Mouse (Mus musculus): ENCODE data around the gene Sod3. TPM values are rescaled to one million over a fixed set of nuclear protein-coding genes. Genes with fewer than 3 reads are reported as not detected.
A peak's percentile ranks its signal among the peaks of the same experiment; 100 is the strongest.

Sod3 gene
- polyA plus RNA-seq, 1 experiment from 2014 or later, result 0.39 TPM

DNA sequence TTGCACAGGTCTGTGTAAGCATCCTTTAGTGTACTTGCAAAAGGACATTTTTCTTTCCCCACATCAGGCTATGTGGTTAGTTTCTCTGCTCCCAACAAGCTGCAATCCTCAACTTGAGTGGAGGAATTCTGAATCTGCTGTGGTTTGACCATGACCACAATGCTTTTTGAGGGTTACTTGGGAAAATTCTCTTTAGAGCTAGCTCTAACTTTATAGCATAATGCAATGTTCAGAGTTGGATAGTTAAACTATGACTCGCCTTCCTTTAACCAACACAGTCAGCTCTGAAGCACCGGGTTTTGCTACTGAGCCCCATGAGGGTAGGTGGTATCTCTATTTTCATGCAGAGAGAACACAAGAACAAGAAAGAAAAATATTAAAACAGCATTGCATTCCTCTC is 12.0 kb upstream of the Sod3 start:
- no peak for ATAC-seq (ENCODE audit: insufficient number of reproducible peaks, insufficient read depth, low FRiP score, low read depth)
- no peak overlapping the region for H3K9ac ChIP-seq (ENCODE audit: low read length)
- no peak overlapping the region for H3K4me3 ChIP-seq (ENCODE audit: control insufficient read depth in 1 of 2, insufficient read depth in 1 of 2, low read depth in 1 of 2, low read length in 2 of 2)
- 80% methylated on average over 2 of the region's 2 CpGs for WGBS
- H3K4me1 ChIP-seq (ENCODE audit: control insufficient read depth in 2 of 2, insufficient read depth in 2 of 2, low read length in 2 of 2), result no peaks in the 10 kb centered on the region
- H3K27ac ChIP-seq (replicated peaks in 1 of 2; ENCODE audit: control insufficient read depth in 1 of 2, insufficient read depth in 1 of 2, low read depth in 2 of 2, low read length in 2 of 2), result no peak overlapping the region
- H3K4me2 ChIP-seq (ENCODE audit: low read length), result no peak overlapping the region
- no peaks in the 10 kb centered on the region for H3K27me3 ChIP-seq (ENCODE audit: control insufficient read depth, insufficient read depth, low read length)
- no peaks in the 10 kb centered on the region for H3K9me3 ChIP-seq (ENCODE audit: control insufficient read depth, low read length)
- H3K36me3 ChIP-seq (ENCODE audit: control insufficient read depth, insufficient read depth, low read length), result no peaks in the 10 kb centered on the region

DNA sequence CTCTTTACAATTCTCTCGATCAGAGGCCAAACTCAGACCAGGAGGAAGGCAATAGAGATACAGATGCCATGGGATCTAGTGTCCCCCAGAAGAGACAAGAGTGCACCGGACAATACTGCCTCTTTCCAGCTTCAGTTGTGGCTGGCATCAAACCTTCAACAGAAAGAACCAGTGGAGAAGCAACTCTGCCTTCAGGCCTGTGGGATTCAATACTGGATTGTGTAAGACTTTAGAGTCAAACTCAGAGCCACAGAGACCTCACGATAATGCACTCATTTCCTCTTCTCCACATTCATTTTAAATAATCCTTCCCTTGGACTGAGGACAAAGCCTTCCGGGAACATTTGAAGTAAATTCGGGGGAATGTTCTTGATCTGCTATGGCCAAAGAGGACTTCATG is 10.9 kb upstream of the Sod3 start:
- Histone ChIP-seq H3K27ac (replicated peaks in 1 of 2; ENCODE audit: control insufficient read depth in 1 of 2, insufficient read depth in 1 of 2, low read depth in 2 of 2, low read length in 2 of 2) (no peak overlapping the region), H3K4me3 (ENCODE audit: control insufficient read depth in 1 of 2, insufficient read depth in 1 of 2, low read depth in 1 of 2, low read length in 2 of 2) (no peak overlapping the region), H3K9ac (ENCODE audit: low read length) (no peak overlapping the region), H3K9me3 (ENCODE audit: control insufficient read depth, low read length) (no peaks in the 10 kb centered on the region), H3K4me2 (ENCODE audit: low read length) (no peak overlapping the region), H3K36me3 (ENCODE audit: control insufficient read depth, insufficient read depth, low read length) (no peaks in the 10 kb centered on the region), H3K4me1 (ENCODE audit: control insufficient read depth in 2 of 2, insufficient read depth in 2 of 2, low read length in 2 of 2) (no peaks in the 10 kb centered on the region), H3K27me3 (ENCODE audit: control insufficient read depth, insufficient read depth, low read length) (no peaks in the 10 kb centered on the region)
- WGBS, result 78% methylated on average over 5 of the region's 5 CpGs
- ATAC-seq (ENCODE audit: insufficient number of reproducible peaks, insufficient read depth, low FRiP score, low read depth), result no peak

DNA sequence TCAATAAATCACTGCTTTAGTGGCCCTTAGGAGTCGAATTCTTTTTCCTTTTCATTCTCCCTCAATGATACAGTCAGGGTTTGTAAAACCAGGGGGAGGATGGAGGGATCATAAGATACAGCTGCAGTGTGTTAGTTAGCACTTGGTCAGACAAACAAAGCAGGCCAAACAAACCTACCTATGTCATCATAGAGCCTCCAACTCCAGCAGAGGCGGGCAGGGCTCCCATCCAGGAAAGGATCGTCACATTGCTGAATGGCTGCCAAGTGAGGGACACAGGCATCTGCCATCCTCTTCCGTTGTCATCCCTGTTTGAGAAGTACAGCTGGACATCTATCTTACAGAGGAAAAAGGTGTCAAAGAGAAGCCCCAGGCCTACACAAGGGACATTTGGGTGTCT is 9.2 kb upstream of the Sod3 start:
- H3K9ac ChIP-seq (ENCODE audit: low read length), result no peak overlapping the region
- no peaks in the 10 kb centered on the region for H3K27me3 ChIP-seq (ENCODE audit: control insufficient read depth, insufficient read depth, low read length)
- no peaks in the 10 kb centered on the region for H3K9me3 ChIP-seq (ENCODE audit: control insufficient read depth, low read length)
- no peaks in the 10 kb centered on the region for H3K4me1 ChIP-seq (ENCODE audit: control insufficient read depth in 2 of 2, insufficient read depth in 2 of 2, low read length in 2 of 2)
- no peak overlapping the region for H3K4me2 ChIP-seq (ENCODE audit: low read length)
- no peak overlapping the region for H3K4me3 ChIP-seq (ENCODE audit: control insufficient read depth in 1 of 2, insufficient read depth in 1 of 2, low read depth in 1 of 2, low read length in 2 of 2)
- no peaks in the 10 kb centered on the region for H3K36me3 ChIP-seq (ENCODE audit: control insufficient read depth, insufficient read depth, low read length)
- H3K27ac ChIP-seq (replicated peaks in 1 of 2; ENCODE audit: control insufficient read depth in 1 of 2, insufficient read depth in 1 of 2, low read depth in 2 of 2, low read length in 2 of 2), result no peak overlapping the region
- no peak for ATAC-seq (ENCODE audit: insufficient number of reproducible peaks, insufficient read depth, low FRiP score, low read depth)
- WGBS, result 55% methylated on average over 4 of the region's 4 CpGs

DNA sequence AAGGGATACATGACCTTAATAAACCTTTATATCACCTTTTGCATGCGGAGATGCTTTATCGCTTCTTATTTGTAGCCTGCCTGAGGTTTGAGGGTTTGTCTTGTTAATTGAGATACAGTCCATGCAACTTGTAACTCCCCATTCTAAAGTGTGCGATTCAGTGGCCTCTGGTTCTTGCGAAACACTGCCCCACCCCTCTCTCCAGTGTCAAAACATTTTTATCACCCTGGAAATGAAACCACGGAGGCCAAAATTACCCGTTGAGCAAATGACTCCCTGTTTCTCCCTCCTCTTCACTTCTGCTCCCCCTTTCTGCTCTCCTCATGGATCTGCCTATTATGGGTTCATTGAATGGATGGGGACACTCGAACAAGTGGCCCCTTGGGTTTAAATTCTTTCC is 8.0 kb upstream of the Sod3 start:
- H3K4me1 ChIP-seq (ENCODE audit: control insufficient read depth in 2 of 2, insufficient read depth in 2 of 2, low read length in 2 of 2), result peaks cover 6% of the 10 kb centered on the region in 2 experiments
- no peak overlapping the region for H3K4me2 ChIP-seq (ENCODE audit: low read length)
- H3K4me3 ChIP-seq (ENCODE audit: control insufficient read depth in 1 of 2, insufficient read depth in 1 of 2, low read depth in 1 of 2, low read length in 2 of 2), result no peak overlapping the region
- no peaks in the 10 kb centered on the region for H3K9me3 ChIP-seq (ENCODE audit: control insufficient read depth, low read length)
- H3K27me3 ChIP-seq (ENCODE audit: control insufficient read depth, insufficient read depth, low read length), result no peaks in the 10 kb centered on the region
- no peak overlapping the region for H3K9ac ChIP-seq (ENCODE audit: low read length)
- ATAC-seq (ENCODE audit: insufficient number of reproducible peaks, insufficient read depth, low FRiP score, low read depth), result no peak
- 77% methylated on average over 7 of the region's 7 CpGs for WGBS
- no peaks in the 10 kb centered on the region for H3K36me3 ChIP-seq (ENCODE audit: control insufficient read depth, insufficient read depth, low read length)
- H3K27ac ChIP-seq (replicated peaks in 1 of 2; ENCODE audit: control insufficient read depth in 1 of 2, insufficient read depth in 1 of 2, low read depth in 2 of 2, low read length in 2 of 2), result no peak overlapping the region

DNA sequence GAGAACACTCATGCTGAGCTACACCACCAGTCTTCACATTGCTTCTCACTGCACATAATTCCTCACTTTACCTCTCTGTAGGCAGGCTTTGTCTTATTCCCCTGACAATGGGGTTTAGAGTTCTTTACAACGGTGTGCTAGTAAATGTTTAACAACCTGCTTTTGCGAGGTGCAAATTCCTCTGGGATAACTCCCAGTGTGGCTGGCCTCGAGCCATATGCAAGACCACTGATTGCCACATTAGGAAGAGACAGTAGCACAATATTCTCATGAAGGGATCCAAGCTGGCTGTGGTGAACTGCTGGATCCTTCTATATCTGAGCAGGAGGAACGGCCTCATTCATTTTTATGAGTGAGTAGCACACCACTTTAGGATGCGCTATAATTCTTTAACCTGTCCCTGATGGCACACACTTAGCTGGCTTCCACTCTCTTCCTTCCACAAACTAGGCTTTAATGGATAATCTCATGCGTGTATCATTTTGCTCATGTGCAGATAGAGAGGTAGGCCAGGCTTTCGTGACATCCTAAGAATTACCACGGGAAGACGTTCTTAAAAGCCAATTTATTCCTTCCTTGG is 6.3 kb upstream of the Sod3 start:
- H3K9me3 ChIP-seq (ENCODE audit: control insufficient read depth, low read length), result no peaks in the 10 kb centered on the region
- 72% methylated on average over 9 of the region's 9 CpGs for WGBS
- no peak overlapping the region for H3K4me2 ChIP-seq (ENCODE audit: low read length)
- H3K4me1 ChIP-seq (ENCODE audit: control insufficient read depth in 2 of 2, insufficient read depth in 2 of 2, low read length in 2 of 2), result peaks cover 9 to 10% of the 10 kb centered on the region in 2 experiments
- H3K4me3 ChIP-seq (ENCODE audit: control insufficient read depth in 1 of 2, insufficient read depth in 1 of 2, low read depth in 1 of 2, low read length in 2 of 2), result no peak overlapping the region
- no peak overlapping the region for H3K27ac ChIP-seq (replicated peaks in 1 of 2; ENCODE audit: control insufficient read depth in 1 of 2, insufficient read depth in 1 of 2, low read depth in 2 of 2, low read length in 2 of 2)
- no peak overlapping the region for H3K9ac ChIP-seq (ENCODE audit: low read length)
- no peak for ATAC-seq (ENCODE audit: insufficient number of reproducible peaks, insufficient read depth, low FRiP score, low read depth)
- H3K27me3 ChIP-seq (ENCODE audit: control insufficient read depth, insufficient read depth, low read length), result no peaks in the 10 kb centered on the region
- no peaks in the 10 kb centered on the region for H3K36me3 ChIP-seq (ENCODE audit: control insufficient read depth, insufficient read depth, low read length)

DNA sequence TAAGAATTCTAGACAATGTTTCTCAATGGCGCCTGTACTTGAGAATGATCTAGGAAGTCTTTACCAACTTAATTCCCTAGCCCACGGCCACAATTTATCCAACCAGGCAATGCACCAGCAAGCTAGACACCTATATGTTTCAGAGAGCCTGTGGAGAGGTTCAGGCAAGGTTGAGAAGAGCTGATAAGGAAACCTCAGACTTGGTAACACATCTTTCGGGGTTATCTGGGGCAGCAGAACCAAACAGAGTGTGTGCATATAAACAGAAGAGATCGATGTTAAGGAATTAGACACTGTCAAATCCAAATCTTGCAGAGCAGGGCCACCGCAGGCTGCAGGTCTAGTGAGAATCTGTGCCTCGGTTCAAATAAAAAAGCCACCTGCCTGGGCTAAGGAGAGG is 5.5 kb upstream of the Sod3 start:
- ATAC-seq (ENCODE audit: insufficient number of reproducible peaks, insufficient read depth, low FRiP score, low read depth), result no peak
- Histone ChIP-seq H3K36me3 (ENCODE audit: control insufficient read depth, insufficient read depth, low read length) (no peaks in the 10 kb centered on the region), H3K4me1 (ENCODE audit: control insufficient read depth in 2 of 2, insufficient read depth in 2 of 2, low read length in 2 of 2) (peaks cover 9 to 10% of the 10 kb centered on the region in 2 experiments), H3K4me3 (ENCODE audit: control insufficient read depth in 1 of 2, insufficient read depth in 1 of 2, low read depth in 1 of 2, low read length in 2 of 2) (no peak overlapping the region), H3K4me2 (ENCODE audit: low read length) (no peak overlapping the region), H3K27ac (replicated peaks in 1 of 2; ENCODE audit: control insufficient read depth in 1 of 2, insufficient read depth in 1 of 2, low read depth in 2 of 2, low read length in 2 of 2) (no peak overlapping the region), H3K27me3 (ENCODE audit: control insufficient read depth, insufficient read depth, low read length) (no peaks in the 10 kb centered on the region), H3K9ac (ENCODE audit: low read length) (no peak overlapping the region), H3K9me3 (ENCODE audit: control insufficient read depth, low read length) (no peaks in the 10 kb centered on the region)
- 77% methylated on average over 6 of the region's 6 CpGs for WGBS

DNA sequence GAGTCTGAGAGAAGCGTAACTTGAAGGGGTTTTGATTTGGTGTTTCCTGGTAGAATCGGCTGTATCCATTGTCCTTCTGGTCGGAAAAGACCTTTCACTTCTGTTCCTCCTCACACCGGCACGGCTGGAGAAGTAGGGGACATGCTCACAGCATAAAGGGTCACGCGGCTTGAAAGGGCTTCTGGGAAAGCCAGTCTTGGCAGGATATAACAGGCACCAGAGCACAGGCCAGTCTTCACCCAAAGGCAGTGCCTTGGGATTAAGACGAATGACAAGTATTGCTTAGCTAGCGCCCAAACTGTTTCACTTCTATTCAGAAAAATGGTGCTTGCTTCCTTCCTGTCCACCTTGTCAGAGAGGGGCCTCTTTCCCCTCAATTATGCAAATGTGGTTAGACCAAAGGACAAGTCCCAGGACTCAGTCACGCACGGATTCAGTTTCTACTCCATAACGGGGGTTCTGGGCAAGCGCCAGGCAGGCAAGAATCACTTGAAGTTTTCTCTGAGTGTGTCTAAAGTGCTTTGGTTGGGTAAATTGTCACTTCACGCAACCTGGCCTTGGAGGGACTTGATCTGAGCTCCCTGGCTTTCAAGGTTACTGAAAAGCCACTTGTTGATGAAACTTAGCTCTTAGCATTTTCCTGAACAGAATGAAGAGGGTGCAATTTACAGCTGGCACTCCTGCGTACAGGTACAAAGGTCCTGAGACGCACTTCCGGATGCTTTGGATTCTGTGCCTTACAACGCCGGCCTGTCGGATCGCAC is 3.1 kb upstream of the Sod3 start:
- no peak overlapping the region for H3K4me3 ChIP-seq (ENCODE audit: control insufficient read depth in 1 of 2, insufficient read depth in 1 of 2, low read depth in 1 of 2, low read length in 2 of 2)
- H3K9ac ChIP-seq (ENCODE audit: low read length), result no peak overlapping the region
- peak overlapping the region; percentile 34; the same call in 1 of the 2 replicates for H3K4me2 ChIP-seq (ENCODE audit: low read length)
- no peaks in the 10 kb centered on the region for H3K36me3 ChIP-seq (ENCODE audit: control insufficient read depth, insufficient read depth, low read length)
- no peaks in the 10 kb centered on the region for H3K9me3 ChIP-seq (ENCODE audit: control insufficient read depth, low read length)
- no peak overlapping the region for H3K27ac ChIP-seq (replicated peaks in 1 of 2; ENCODE audit: control insufficient read depth in 1 of 2, insufficient read depth in 1 of 2, low read depth in 2 of 2, low read length in 2 of 2)
- peaks cover 15 to 17% of the 10 kb centered on the region in 2 experiments for H3K4me1 ChIP-seq (ENCODE audit: control insufficient read depth in 2 of 2, insufficient read depth in 2 of 2, low read length in 2 of 2)
- WGBS, result 56% methylated on average over 21 of the region's 21 CpGs
- no peaks in the 10 kb centered on the region for H3K27me3 ChIP-seq (ENCODE audit: control insufficient read depth, insufficient read depth, low read length)
- ATAC-seq (ENCODE audit: insufficient number of reproducible peaks, insufficient read depth, low FRiP score, low read depth), result no peak
